Mouse (Mus musculus): ENCODE data around the gene Gm13124. TPM values are rescaled to one million over a fixed set of nuclear protein-coding genes. Genes with fewer than 3 reads are reported as not detected.
"Not testable (repeated sequence)": the region's sequence is repeated elsewhere in the genome, so short reads cannot be mapped to it uniquely, and the experiment has no call there.

Gene Gm13124
- total RNA-seq (2018; cell fraction: chromatin; rRNA removed): not detected
- total RNA-seq (2018; cell fraction: cytosol; rRNA removed): not detected
- not detected for total RNA-seq (2018; cell fraction: nucleus; rRNA removed)
- not detected in 3 replicates for polyA plus RNA-seq (2018)

- Histone ChIP-seq H3K27ac (no peak within 1 kb of the TSS), H3K36me3 (ENCODE audit: inconsistent target) (no peaks in the 10 kb centered on the region), H3K4me3 (ENCODE audit: inconsistent target) (no peak within 1 kb of the TSS), H3K79me2 (ENCODE audit: inconsistent target) (no peaks in the 10 kb centered on the region)
- 100% methylated on average over 1 of the region's 1 CpGs for WGBS (ENCODE audit: missing documents)
Measured at GRCm38 (mm10) chr4:144565034-144565433, at the start of gene Gm13124. Gene Gm13124, minus strand, starts transcription at chr4:144565134.

- 75% methylated on average over 1 of the region's 1 CpGs for WGBS (ENCODE audit: missing documents)
Measured at GRCm38 (mm10) chr4:144614586-144614985, 49.7 kb upstream of the Gm13124 start.

GRCm38 (mm10) chr4:144613407-144613806, 48.5 kb upstream of the Gm13124 start, which contains the start of gene Aadacl4:
Gene Aadacl4, plus strand, starts transcription at chr4:144613707.
- Histone ChIP-seq H3K27ac (no peak within 1 kb of the TSS), H3K79me2 (ENCODE audit: inconsistent target) (no peaks in the 10 kb centered on the region), H3K36me3 (ENCODE audit: inconsistent target) (no peaks in the 10 kb centered on the region), H3K4me3 (ENCODE audit: inconsistent target) (no peak within 1 kb of the TSS)
- WGBS (ENCODE audit: missing documents): 75% methylated on average over 1 of the region's 1 CpGs

More at GRCm38 (mm10) chr4:144614586-144614985, 49.7 kb upstream of the Gm13124 start:
- H3K36me3 ChIP-seq (ENCODE audit: inconsistent target): no peaks in the 10 kb centered on the region
- no peak overlapping the region for H3K27ac ChIP-seq
- H3K79me2 ChIP-seq (ENCODE audit: inconsistent target): no peaks in the 10 kb centered on the region
- no peak overlapping the region for H3K4me3 ChIP-seq (ENCODE audit: inconsistent target)

- Histone ChIP-seq H3K4me3 (ENCODE audit: inconsistent target) (no peak overlapping the region), H3K79me2 (ENCODE audit: inconsistent target) (no peaks in the 10 kb centered on the region), H3K36me3 (ENCODE audit: inconsistent target) (no peaks in the 10 kb centered on the region), H3K27ac (no peak overlapping the region)
Measured at GRCm38 (mm10) chr4:144592790-144593189, 27.9 kb upstream of the Gm13124 start.

GRCm38 (mm10) chr4:144586207-144586606, 21.3 kb upstream of the Gm13124 start:
- H3K4me3 ChIP-seq (ENCODE audit: inconsistent target); H3K27ac ChIP-seq; H3K36me3 ChIP-seq (ENCODE audit: inconsistent target); H3K79me2 ChIP-seq (ENCODE audit: inconsistent target): not testable (repeated sequence)
- 87% methylated on average over 8 of the region's 16 CpGs for WGBS (ENCODE audit: missing documents)

GRCm38 (mm10) chr4:144567752-144568151, 2.8 kb upstream of the Gm13124 start:
- Histone ChIP-seq H3K4me3 (ENCODE audit: inconsistent target) (no peak overlapping the region), H3K79me2 (ENCODE audit: inconsistent target) (no peaks in the 10 kb centered on the region), H3K27ac (no peak overlapping the region), H3K36me3 (ENCODE audit: inconsistent target) (no peaks in the 10 kb centered on the region)

GRCm38 (mm10) chr4:144561205-144561604, 3.7 kb downstream of the Gm13124 start:
- Histone ChIP-seq H3K79me2 (ENCODE audit: inconsistent target) (no peaks in the 10 kb centered on the region), H3K36me3 (ENCODE audit: inconsistent target) (no peaks in the 10 kb centered on the region), H3K27ac (no peak overlapping the region), H3K4me3 (ENCODE audit: inconsistent target) (no peak overlapping the region)
- WGBS (ENCODE audit: missing documents): 47% methylated on average over 2 of the region's 2 CpGs

- Histone ChIP-seq H3K27ac (no peak overlapping the region), H3K36me3 (ENCODE audit: inconsistent target) (no peaks in the 10 kb centered on the region), H3K79me2 (ENCODE audit: inconsistent target) (no peaks in the 10 kb centered on the region), H3K4me3 (ENCODE audit: inconsistent target) (no peak overlapping the region)
Measured at GRCm38 (mm10) chr4:144559792-144560191, 5.1 kb downstream of the Gm13124 start.

- no peak overlapping the region for H3K4me3 ChIP-seq (ENCODE audit: inconsistent target)
Measured at GRCm38 (mm10) chr4:144551156-144551555, 13.8 kb downstream of the Gm13124 start.

GRCm38 (mm10) chr4:144545339-144545738, 19.6 kb downstream of the Gm13124 start:
- 90% methylated on average over 13 of the region's 13 CpGs for WGBS (ENCODE audit: missing documents)
- not testable (repeated sequence) for H3K79me2 ChIP-seq (ENCODE audit: inconsistent target); H3K4me3 ChIP-seq (ENCODE audit: inconsistent target); H3K36me3 ChIP-seq (ENCODE audit: inconsistent target); H3K27ac ChIP-seq

More at GRCm38 (mm10) chr4:144551156-144551555, 13.8 kb downstream of the Gm13124 start:
- Histone ChIP-seq H3K27ac (no peak overlapping the region), H3K36me3 (ENCODE audit: inconsistent target) (no peaks in the 10 kb centered on the region), H3K79me2 (ENCODE audit: inconsistent target) (no peaks in the 10 kb centered on the region)

- WGBS (ENCODE audit: missing documents): 89% methylated on average over 1 of the region's 1 CpGs
- H3K4me3 ChIP-seq (ENCODE audit: inconsistent target): no peak overlapping the region
Measured at GRCm38 (mm10) chr4:144544689-144545088, 20.2 kb downstream of the Gm13124 start.

GRCm38 (mm10) chr4:144519522-144519921, 45.4 kb downstream of the Gm13124 start, which contains the start of gene 9430007A20Rik:
Gene 9430007A20Rik, plus strand, starts transcription at chr4:144519822.
- Histone ChIP-seq H3K36me3 (ENCODE audit: inconsistent target) (no peaks in the 10 kb centered on the region), H3K4me3 (ENCODE audit: inconsistent target) (no peak within 1 kb of the TSS), H3K27ac (no peak within 1 kb of the TSS), H3K79me2 (ENCODE audit: inconsistent target) (no peaks in the 10 kb centered on the region)
- 78% methylated on average over 4 of the region's 5 CpGs for WGBS (ENCODE audit: missing documents)

More at GRCm38 (mm10) chr4:144544689-144545088, 20.2 kb downstream of the Gm13124 start:
- Histone ChIP-seq H3K36me3 (ENCODE audit: inconsistent target) (no peaks in the 10 kb centered on the region), H3K79me2 (ENCODE audit: inconsistent target) (no peaks in the 10 kb centered on the region), H3K27ac (no peak overlapping the region)

GRCm38 (mm10) chr4:144506518-144506917, 58.4 kb downstream of the Gm13124 start:
- no peak overlapping the region for H3K27ac ChIP-seq
- WGBS (ENCODE audit: missing documents): 56% methylated on average over 1 of the region's 1 CpGs
- no peaks in the 10 kb centered on the region for H3K79me2 ChIP-seq (ENCODE audit: inconsistent target)
- no peaks in the 10 kb centered on the region for H3K36me3 ChIP-seq (ENCODE audit: inconsistent target)
- no peak overlapping the region for H3K4me3 ChIP-seq (ENCODE audit: inconsistent target)
